Mouse (Mus musculus) heart, adult 2 months (tissue): ENCODE results near the gene Golga4. TPM values are rescaled to one million over a fixed set of nuclear protein-coding genes. Genes with fewer than 3 reads are reported as not detected.

Source experiments
- DNase-seq, 2 experiments: peaks; one replicate each; pipeline ENCODE4 v3.0.0; 2021
- H3K27ac ChIP-seq: fragments of 200-600 bp; 2 replicates; pipeline ENCODE4 v1.8.1; 2022
- H3K27me3 ChIP-seq: fragments of 200-500 bp; 2 replicates; pipeline ENCODE4 v1.6.1; 2012; ENCODE audit warnings: mild to moderate bottlenecking, low read length, inconsistent platforms, mixed read lengths; ENCODE audit not compliant: control insufficient read depth, insufficient read depth
- H3K36me3 ChIP-seq: fragments of 200-500 bp; 2 replicates; pipeline ENCODE4 v1.6.1; 2012; ENCODE audit warnings: low read length, inconsistent platforms; ENCODE audit not compliant: control insufficient read depth, insufficient read depth
- H3K4me1 ChIP-seq: fragments of 200-500 bp; 2 replicates; pipeline ENCODE4 v1.6.1; 2011; ENCODE audit warnings: low read length; ENCODE audit not compliant: control insufficient read depth, insufficient read depth
- H3K4me3 ChIP-seq: fragments of 200-600 bp; 2 replicates; pipeline ENCODE4 v1.8.1; 2022
- H3K79me2 ChIP-seq: fragments of 200-500 bp; replicated peaks from 2 replicates; pipeline ENCODE4 v1.6.1; 2012; ENCODE audit warnings: mild to moderate bottlenecking, inconsistent platforms, low read length, moderate library complexity, mixed read lengths; ENCODE audit not compliant: control insufficient read depth, insufficient read depth
- H3K9ac ChIP-seq: fragments of 200-500 bp; 2 replicates; pipeline ENCODE4 v1.6.1; 2012; ENCODE audit warnings: low read depth, mild to moderate bottlenecking, control low read depth, inconsistent platforms, low read length, mixed read lengths
- CTCF ChIP-seq: fragments of 200-600 bp; IDR thresholded peaks from 2 replicates; pipeline ENCODE4 v1.8.1; 2022; ENCODE audit warnings: antibody characterized with exemption, mild to moderate bottlenecking, moderate library complexity
- EP300 ChIP-seq: fragments of 200-500 bp; IDR thresholded peaks from 2 replicates; pipeline ENCODE4 v1.6.1; 2011; ENCODE audit warnings: low read depth, low read length, control low read depth; ENCODE audit not compliant: insufficient read depth
- POLR2A ChIP-seq: fragments of 200-500 bp; IDR thresholded peaks from 2 replicates; pipeline ENCODE4 v1.6.1; 2011; ENCODE audit warnings: mild to moderate bottlenecking, low read depth, low read length, control low read depth; ENCODE audit not compliant: insufficient read depth
- WGBS: fragments of 180-500 bp; shearing (Covaris S2); methylation state at CpG from one replicate; pipeline ENCODE4 v1.1.7; 2018; 5-methylcytosine and 5-hydroxymethylcytosine counted together
- intact Hi-C: fragments of 180-260 bp; cut with DNase I; formaldehyde crosslinking; loops from one replicate; pipeline ENCODE4 v1.15.1; 2025
- polyA plus RNA-seq: library from polyadenylated mRNA; depleted of rRNA; stranded (reverse); fragments of >200 nt; gene quantifications from 2 replicates; pipeline ENCODE4 v1.2.3, GENCODE M21; 2012
- total RNA-seq, 2 experiments: library from RNA; stranded (reverse); gene quantifications; 2 replicates each; pipeline ENCODE4 v1.2.3; 2021

The Golga4 gene
- total and polyA plus RNA-seq, 3 experiments, result 34.4 to 420 (median 350) TPM

DNA sequence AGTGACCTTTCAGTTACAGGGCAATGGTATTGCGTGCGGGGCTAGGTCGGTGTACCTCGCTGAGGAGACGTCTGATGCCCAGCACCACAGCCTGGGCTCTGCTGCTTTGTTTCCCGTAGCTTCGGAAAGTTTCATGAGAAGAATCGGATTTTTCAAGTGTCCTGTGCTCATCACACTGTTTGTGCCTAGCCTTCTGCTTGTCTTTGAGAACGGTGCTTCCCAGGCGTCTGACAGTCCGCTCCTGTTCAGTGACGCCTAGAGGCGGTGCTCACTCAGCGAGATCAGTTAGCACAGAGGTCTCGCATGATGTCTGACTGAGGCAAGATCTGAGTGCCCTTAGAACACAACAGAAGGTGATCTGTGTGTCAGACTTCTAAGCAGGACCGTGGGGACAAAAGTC lies 58.6 kb downstream of the Golga4 start:
- TF ChIP-seq EP300 (no peak), CTCF (no peak), POLR2A (no peak)
- Histone ChIP-seq H3K4me3 (no peak overlapping the region), H3K36me3 (no peaks in the 10 kb centered on the region), H3K27me3 (no peaks in the 10 kb centered on the region), H3K9ac (no peak overlapping the region), H3K79me2 (no peaks in the 10 kb centered on the region), H3K4me1 (no peaks in the 10 kb centered on the region), H3K27ac (no peak overlapping the region)
- DNase-seq, result no peak
- WGBS, result 91% methylated on average over 16 of the region's 16 CpGs
- intact Hi-C loops, result no loop called here

DNA sequence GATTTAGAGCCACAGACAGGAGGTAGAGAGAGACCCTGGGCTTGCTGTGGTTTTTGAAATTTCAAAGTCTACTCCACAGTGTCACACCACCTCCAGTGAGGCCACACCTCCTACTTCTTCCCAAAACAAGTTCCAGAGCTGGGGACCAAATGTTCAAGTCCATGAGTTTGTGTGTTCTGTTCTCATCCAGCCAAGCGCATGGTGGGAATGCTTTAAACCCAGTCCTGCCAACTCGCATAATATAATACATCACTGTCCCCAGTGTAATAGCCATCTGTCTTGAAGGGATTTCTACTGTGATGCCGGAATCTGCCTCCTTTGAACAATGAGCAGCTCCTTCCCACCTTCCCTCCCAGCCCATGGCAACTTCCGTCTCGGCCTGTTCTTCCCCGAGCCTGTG lies 63.3 kb downstream of the Golga4 start:
- H3K4me3 ChIP-seq, result no peak overlapping the region
- no peak overlapping the region for H3K27ac ChIP-seq
- H3K4me1 ChIP-seq, result no peaks in the 10 kb centered on the region
- no peak for TF ChIP-seq EP300
- no peak for TF ChIP-seq CTCF
- no peak for TF ChIP-seq POLR2A
- H3K36me3 ChIP-seq, result peaks cover 4% of the 10 kb centered on the region
- no peak for DNase-seq
- H3K9ac ChIP-seq, result no peak overlapping the region
- no peaks in the 10 kb centered on the region for H3K27me3 ChIP-seq
- 95% methylated on average over 6 of the region's 6 CpGs for WGBS
- intact Hi-C loops, result no loop called here
- H3K79me2 ChIP-seq, result no peaks in the 10 kb centered on the region

DNA sequence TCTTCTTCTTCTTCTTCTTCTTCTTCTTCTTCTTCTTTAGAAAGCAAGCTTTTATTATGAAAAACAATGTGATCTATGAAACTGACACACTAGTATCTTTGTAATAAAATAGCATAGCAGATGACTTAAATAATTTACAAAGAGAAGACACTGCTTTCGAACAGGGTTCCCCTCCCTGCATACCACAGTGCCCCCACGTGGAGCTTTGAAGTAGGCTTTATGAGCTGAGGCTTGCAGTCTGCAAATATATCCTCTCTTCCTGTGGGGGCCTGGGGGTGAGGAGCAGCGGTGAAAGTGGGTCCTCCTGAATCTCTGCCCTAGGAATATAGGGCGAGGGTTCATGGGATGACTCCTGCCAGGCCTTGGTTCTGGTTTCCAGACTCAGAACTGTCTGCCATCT lies 64.8 kb downstream of the Golga4 start:
- intact Hi-C loops, result no loop called here
- H3K79me2 ChIP-seq, result no peaks in the 10 kb centered on the region
- no peaks in the 10 kb centered on the region for H3K4me1 ChIP-seq
- 76% methylated on average over 4 of the region's 4 CpGs for WGBS
- H3K27me3 ChIP-seq, result no peaks in the 10 kb centered on the region
- no peak overlapping the region for H3K27ac ChIP-seq
- no peak overlapping the region for H3K9ac ChIP-seq
- no peak for TF ChIP-seq POLR2A
- TF ChIP-seq EP300, result no peak
- peak; percentile 35 for TF ChIP-seq CTCF
- H3K36me3 ChIP-seq, result peaks cover 4% of the 10 kb centered on the region
- DNase-seq, result no peak
- H3K4me3 ChIP-seq, result no peak overlapping the region

DNA sequence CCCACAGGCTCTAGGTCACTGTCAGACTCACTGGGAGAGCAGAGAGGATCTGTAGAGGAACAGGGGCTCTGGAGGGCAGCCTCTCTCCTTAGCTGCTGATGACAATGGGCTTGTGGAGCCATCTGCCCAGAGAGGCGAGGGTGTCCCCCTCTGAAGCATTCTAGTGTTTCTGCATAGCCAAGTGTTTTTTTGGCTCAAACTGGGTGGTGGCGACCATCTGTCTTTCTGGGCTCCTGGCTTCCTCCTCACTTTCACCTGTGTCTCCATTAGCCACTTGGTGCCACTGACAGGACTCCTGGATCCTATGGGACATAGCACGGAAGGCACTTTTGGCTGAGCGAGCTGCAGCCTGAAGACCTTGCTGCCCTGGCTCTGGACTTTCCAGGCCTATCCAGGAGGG lies 65.6 kb downstream of the Golga4 start:
- Histone ChIP-seq H3K4me3 (no peak overlapping the region), H3K27me3 (no peaks in the 10 kb centered on the region), H3K9ac (no peak overlapping the region), H3K27ac (no peak overlapping the region), H3K4me1 (no peaks in the 10 kb centered on the region), H3K36me3 (peaks cover 4% of the 10 kb centered on the region), H3K79me2 (no peaks in the 10 kb centered on the region)
- TF ChIP-seq EP300, result no peak
- 90% methylated on average over 4 of the region's 4 CpGs for WGBS
- intact Hi-C loops, result no loop called here
- DNase-seq, result no peak

DNA sequence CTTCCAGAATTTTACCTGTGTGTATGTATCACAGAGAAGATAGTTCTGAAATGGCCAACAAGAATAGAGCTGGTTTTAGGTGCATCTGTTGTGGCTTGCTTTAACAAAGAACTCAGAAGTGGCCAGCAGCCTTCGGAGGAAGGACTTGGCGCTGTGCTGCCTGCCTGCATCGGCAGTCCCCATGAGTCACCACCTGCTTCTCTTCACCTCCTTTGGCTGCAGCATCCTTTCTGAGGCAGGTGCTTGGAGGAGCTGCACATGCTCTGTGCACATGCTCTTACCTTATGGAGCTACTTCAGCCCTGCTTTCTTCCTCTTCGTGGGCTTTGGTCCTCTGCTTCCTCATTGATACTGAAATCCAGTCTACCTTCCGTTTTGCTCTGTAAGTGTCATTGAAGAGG lies 68.8 kb downstream of the Golga4 start:
- no peak for DNase-seq
- intact Hi-C loops, result no loop called here
- H3K79me2 ChIP-seq, result no peaks in the 10 kb centered on the region
- H3K27ac ChIP-seq, result no peak overlapping the region
- H3K4me3 ChIP-seq, result no peak overlapping the region
- 82% methylated on average over 5 of the region's 5 CpGs for WGBS
- no peaks in the 10 kb centered on the region for H3K4me1 ChIP-seq
- H3K27me3 ChIP-seq, result no peaks in the 10 kb centered on the region
- TF ChIP-seq EP300, result no peak
- no peak for TF ChIP-seq CTCF
- no peak for TF ChIP-seq POLR2A
- H3K36me3 ChIP-seq, result peaks cover 5% of the 10 kb centered on the region
- no peak overlapping the region for H3K9ac ChIP-seq

DNA sequence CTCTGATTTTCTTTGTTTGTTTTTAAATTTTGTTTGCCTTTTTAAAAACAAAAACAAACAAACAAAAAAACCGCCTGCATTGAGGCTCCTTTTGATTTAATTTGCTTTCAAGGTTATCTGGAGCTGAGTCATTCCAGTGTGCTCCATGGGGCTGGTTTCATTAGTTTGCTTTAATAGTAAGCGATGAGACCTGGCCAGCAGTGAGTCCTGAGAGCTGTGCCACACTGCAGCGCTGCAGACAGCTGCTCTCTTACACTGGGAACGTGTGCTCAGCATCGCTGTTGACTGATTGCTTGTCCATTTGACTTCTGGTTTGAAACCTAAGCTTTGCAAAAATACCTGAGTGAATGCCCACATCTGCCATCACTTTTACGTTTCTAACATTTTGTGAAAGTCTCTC lies 74.3 kb downstream of the Golga4 start:
- intact Hi-C loops, result loop anchor here (10.0 kb wide), 1 partner anchor 484 kb away; no protein-coding TSS in a partner anchor

More for the DNA sequence above, 74.3 kb downstream of the Golga4 start:
- TF ChIP-seq CTCF (no peak), POLR2A (no peak), EP300 (no peak)
- H3K9ac ChIP-seq, result no peak overlapping the region
- no peaks in the 10 kb centered on the region for H3K27me3 ChIP-seq
- no peak for DNase-seq
- peaks cover 3% of the 10 kb centered on the region for H3K4me1 ChIP-seq
- H3K4me3 ChIP-seq, result no peak overlapping the region
- no peak overlapping the region for H3K27ac ChIP-seq
- 78% methylated on average over 6 of the region's 6 CpGs for WGBS
- H3K79me2 ChIP-seq, result no peaks in the 10 kb centered on the region
- H3K36me3 ChIP-seq, result peaks cover 2% of the 10 kb centered on the region; the same call in 1 of the 2 replicates
